Mouse (Mus musculus): ENCODE results near the gene Ccdc141. TPM values are rescaled to one million over a fixed set of nuclear protein-coding genes. Genes with fewer than 3 reads are reported as not detected.

The Ccdc141 gene
- polyA plus RNA-seq, 1 experiment: 0.41 TPM

GRCm38 (mm10) chr2:77078746-77079145 is 91.7 kb downstream of the Ccdc141 start:
- Histone ChIP-seq H3K27ac (ENCODE audit: insufficient read depth, low read depth, low read length) (no peak overlapping the region), H3K4me1 (ENCODE audit: control insufficient read depth, insufficient read depth, insufficient read length, low read length) (no peaks in the 10 kb centered on the region), H3K4me3 (ENCODE audit: low read depth, low read length) (no peak overlapping the region), H3K27me3 (ENCODE audit: control insufficient read depth, insufficient read depth, low read length) (no peaks in the 10 kb centered on the region), H3K36me3 (ENCODE audit: control insufficient read depth, insufficient read depth, low read length) (no peaks in the 10 kb centered on the region)
- 36% methylated on average over 4 of the region's 4 CpGs for WGBS
- TF ChIP-seq POLR2A (IDR thresholded peaks at IDR 0.05; ENCODE audit: low read depth, low read length) (no peak), CTCF (IDR thresholded peaks at IDR 0.05; ENCODE audit: extremely low read depth, insufficient read length, insufficient replicate concordance, low read depth, low read length) (no peak)

- 55% methylated on average over 6 of the region's 6 CpGs for WGBS
- Histone ChIP-seq H3K36me3 (ENCODE audit: control insufficient read depth, insufficient read depth, low read length) (no peaks in the 10 kb centered on the region), H3K27me3 (ENCODE audit: control insufficient read depth, insufficient read depth, low read length) (no peaks in the 10 kb centered on the region), H3K4me3 (ENCODE audit: low read depth, low read length) (no peak overlapping the region), H3K27ac (ENCODE audit: insufficient read depth, low read depth, low read length) (no peak overlapping the region), H3K4me1 (ENCODE audit: control insufficient read depth, insufficient read depth, insufficient read length, low read length) (no peaks in the 10 kb centered on the region)
- TF ChIP-seq CTCF (IDR thresholded peaks at IDR 0.05; ENCODE audit: extremely low read depth, insufficient read length, insufficient replicate concordance, low read depth, low read length): no peak
- no peak for TF ChIP-seq POLR2A (IDR thresholded peaks at IDR 0.05; ENCODE audit: low read depth, low read length)
These were observed 96.1 kb downstream of the Ccdc141 start for GRCm38 (mm10) chr2:77074373-77074772.

- H3K27me3 ChIP-seq (ENCODE audit: control insufficient read depth, insufficient read depth, low read length): no peaks in the 10 kb centered on the region
- no peak for TF ChIP-seq CTCF (IDR thresholded peaks at IDR 0.05; ENCODE audit: extremely low read depth, insufficient read length, insufficient replicate concordance, low read depth, low read length)
- TF ChIP-seq POLR2A (IDR thresholded peaks at IDR 0.05; ENCODE audit: low read depth, low read length): no peak
- 65% methylated on average over 5 of the region's 5 CpGs for WGBS
These were observed 96.5 kb downstream of the Ccdc141 start for GRCm38 (mm10) chr2:77073930-77074329.

DNA sequence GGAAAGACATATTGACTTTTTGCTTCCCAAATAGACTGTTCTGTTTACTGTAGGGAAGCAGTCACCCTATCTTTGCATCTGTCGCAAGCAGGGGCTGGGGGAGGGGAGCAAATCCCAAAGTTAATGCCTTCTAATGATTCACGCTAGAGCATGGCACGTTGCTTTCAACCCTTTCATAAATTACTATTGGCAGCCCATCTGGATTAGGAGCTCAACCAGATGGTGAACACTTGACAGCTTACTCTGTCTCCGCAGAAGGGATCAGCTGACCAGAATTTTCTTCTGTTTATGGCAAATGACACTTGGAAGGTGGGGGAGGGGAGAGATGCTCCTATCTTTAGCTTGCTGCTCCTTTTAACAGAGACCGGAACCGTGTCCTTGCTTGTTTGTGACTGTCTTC is 105.1 kb downstream of the Ccdc141 start:
- H3K4me1 ChIP-seq (ENCODE audit: control insufficient read depth, insufficient read depth, insufficient read length, low read length): no peaks in the 10 kb centered on the region
- no peaks in the 10 kb centered on the region for H3K27me3 ChIP-seq (ENCODE audit: control insufficient read depth, insufficient read depth, low read length)
- 62% methylated on average over 6 of the region's 6 CpGs for WGBS
- no peaks in the 10 kb centered on the region for H3K36me3 ChIP-seq (ENCODE audit: control insufficient read depth, insufficient read depth, low read length)
- no peak overlapping the region for H3K4me3 ChIP-seq (ENCODE audit: low read depth, low read length)
- H3K27ac ChIP-seq (ENCODE audit: insufficient read depth, low read depth, low read length): no peak overlapping the region
- TF ChIP-seq POLR2A (IDR thresholded peaks at IDR 0.05; ENCODE audit: low read depth, low read length): no peak
- no peak for TF ChIP-seq CTCF (IDR thresholded peaks at IDR 0.05; ENCODE audit: extremely low read depth, insufficient read length, insufficient replicate concordance, low read depth, low read length)

More at GRCm38 (mm10) chr2:77073930-77074329, 96.5 kb downstream of the Ccdc141 start:
- Histone ChIP-seq H3K36me3 (ENCODE audit: control insufficient read depth, insufficient read depth, low read length) (no peaks in the 10 kb centered on the region), H3K27ac (ENCODE audit: insufficient read depth, low read depth, low read length) (no peak overlapping the region), H3K4me1 (ENCODE audit: control insufficient read depth, insufficient read depth, insufficient read length, low read length) (no peaks in the 10 kb centered on the region), H3K4me3 (ENCODE audit: low read depth, low read length) (no peak overlapping the region)

GRCm38 (mm10) chr2:77061871-77062270 is 108.6 kb downstream of the Ccdc141 start:
- no peak overlapping the region for H3K4me3 ChIP-seq (ENCODE audit: low read depth, low read length)
- no peaks in the 10 kb centered on the region for H3K4me1 ChIP-seq (ENCODE audit: control insufficient read depth, insufficient read depth, insufficient read length, low read length)
- TF ChIP-seq POLR2A (IDR thresholded peaks at IDR 0.05; ENCODE audit: low read depth, low read length) (no peak), CTCF (IDR thresholded peaks at IDR 0.05; ENCODE audit: extremely low read depth, insufficient read length, insufficient replicate concordance, low read depth, low read length) (no peak)
- no peak overlapping the region for H3K27ac ChIP-seq (ENCODE audit: insufficient read depth, low read depth, low read length)
- WGBS: 19% methylated on average over 3 of the region's 3 CpGs
- H3K27me3 ChIP-seq (ENCODE audit: control insufficient read depth, insufficient read depth, low read length): no peaks in the 10 kb centered on the region
- no peaks in the 10 kb centered on the region for H3K36me3 ChIP-seq (ENCODE audit: control insufficient read depth, insufficient read depth, low read length)

DNA sequence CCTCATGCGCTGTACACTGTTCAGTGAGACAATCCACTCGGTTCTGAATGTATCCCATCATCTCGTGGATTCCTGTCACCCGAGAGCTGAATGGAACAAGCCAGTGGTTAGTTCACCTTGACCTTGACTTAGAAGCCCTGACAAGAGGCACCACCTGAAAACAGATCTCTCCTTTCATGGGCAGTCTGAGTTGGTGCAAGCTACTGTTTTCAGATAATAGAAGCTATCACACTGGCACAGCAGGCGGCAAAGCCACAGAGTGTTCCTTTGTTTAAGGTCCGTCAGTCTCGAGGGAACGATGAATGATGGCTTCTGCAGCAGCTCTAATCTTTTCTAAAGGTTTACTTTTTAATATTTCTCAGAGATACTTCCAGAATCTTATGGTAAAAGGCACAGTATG is 110.8 kb downstream of the Ccdc141 start:
- H3K4me1 ChIP-seq (ENCODE audit: control insufficient read depth, insufficient read depth, insufficient read length, low read length): no peaks in the 10 kb centered on the region
- no peaks in the 10 kb centered on the region for H3K36me3 ChIP-seq (ENCODE audit: control insufficient read depth, insufficient read depth, low read length)
- no peak overlapping the region for H3K4me3 ChIP-seq (ENCODE audit: low read depth, low read length)
- WGBS: 68% methylated on average over 8 of the region's 8 CpGs
- no peak overlapping the region for H3K27ac ChIP-seq (ENCODE audit: insufficient read depth, low read depth, low read length)
- no peaks in the 10 kb centered on the region for H3K27me3 ChIP-seq (ENCODE audit: control insufficient read depth, insufficient read depth, low read length)
- no peak for TF ChIP-seq CTCF (IDR thresholded peaks at IDR 0.05; ENCODE audit: extremely low read depth, insufficient read length, insufficient replicate concordance, low read depth, low read length)
- TF ChIP-seq POLR2A (IDR thresholded peaks at IDR 0.05; ENCODE audit: low read depth, low read length): no peak

- no peaks in the 10 kb centered on the region for H3K36me3 ChIP-seq (ENCODE audit: control insufficient read depth, insufficient read depth, low read length)
- WGBS: 43% methylated on average over 11 of the region's 11 CpGs
- no peak overlapping the region for H3K4me3 ChIP-seq (ENCODE audit: low read depth, low read length)
- H3K27me3 ChIP-seq (ENCODE audit: control insufficient read depth, insufficient read depth, low read length): no peaks in the 10 kb centered on the region
- no peak overlapping the region for H3K27ac ChIP-seq (ENCODE audit: insufficient read depth, low read depth, low read length)
- TF ChIP-seq POLR2A (IDR thresholded peaks at IDR 0.05; ENCODE audit: low read depth, low read length): no peak
- no peaks in the 10 kb centered on the region for H3K4me1 ChIP-seq (ENCODE audit: control insufficient read depth, insufficient read depth, insufficient read length, low read length)
These were observed 114.1 kb downstream of the Ccdc141 start for GRCm38 (mm10) chr2:77056367-77056766.

GRCm38 (mm10) chr2:77042912-77043311 is 127.5 kb downstream of the Ccdc141 start:
- no peak overlapping the region for H3K4me3 ChIP-seq (ENCODE audit: low read depth, low read length)
- H3K27ac ChIP-seq (ENCODE audit: insufficient read depth, low read depth, low read length): no peak overlapping the region
- H3K27me3 ChIP-seq (ENCODE audit: control insufficient read depth, insufficient read depth, low read length): no peaks in the 10 kb centered on the region
- TF ChIP-seq CTCF (IDR thresholded peaks at IDR 0.05; ENCODE audit: extremely low read depth, insufficient read length, insufficient replicate concordance, low read depth, low read length) (no peak), POLR2A (IDR thresholded peaks at IDR 0.05; ENCODE audit: low read depth, low read length) (no peak)
- no peaks in the 10 kb centered on the region for H3K4me1 ChIP-seq (ENCODE audit: control insufficient read depth, insufficient read depth, insufficient read length, low read length)
- H3K36me3 ChIP-seq (ENCODE audit: control insufficient read depth, insufficient read depth, low read length): no peaks in the 10 kb centered on the region
- 80% methylated on average over 3 of the region's 3 CpGs for WGBS
